Mouse (Mus musculus) ovary, postnatal 36 days (tissue): ENCODE measurements at regions not wholly inside any gene's neighbourhood (a gene's known extent, or its start where the extent isn't known, plus 50 kb on each side); places are given as distances from the start of the nearest gene placed in this dataset.

Experiments
- DNase-seq: peaks from one replicate; pipeline ENCODE4 v3.0.0; 2022; ENCODE audit warnings: low spot score, mixed read lengths

- DNase-seq = no peak
Observed at GRCm38 (mm10) chr16:85977102-85977501, 75.5 kb upstream of the Adamts5 start.

DNA sequence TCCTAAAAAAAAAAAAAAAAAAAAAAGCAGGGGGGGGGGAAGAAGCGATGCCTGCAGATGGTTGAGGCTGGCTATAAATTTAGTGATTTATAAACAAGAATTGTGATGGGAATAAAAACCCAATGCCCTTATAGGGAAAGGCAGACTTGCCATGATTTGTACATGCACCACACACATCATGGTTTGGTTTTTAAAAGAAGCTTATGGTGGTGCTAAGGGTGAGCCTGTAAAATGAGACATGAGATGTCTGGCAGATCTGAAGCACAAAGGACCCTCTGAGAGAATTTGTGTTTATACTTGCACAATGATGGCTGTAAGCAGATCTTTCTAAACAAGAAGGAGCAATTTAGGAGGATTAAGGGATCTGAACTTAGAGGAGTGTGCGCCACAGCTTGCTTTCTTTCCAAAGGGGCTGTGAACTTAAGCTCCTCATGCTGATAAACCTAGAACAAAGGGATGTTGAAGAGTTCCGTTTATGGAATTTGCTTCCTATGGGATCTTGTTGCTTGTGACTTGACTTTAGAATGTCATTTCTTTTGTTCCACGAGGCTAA, 65.3 kb upstream of the Adamts5 start:
- no peak for DNase-seq

DNA sequence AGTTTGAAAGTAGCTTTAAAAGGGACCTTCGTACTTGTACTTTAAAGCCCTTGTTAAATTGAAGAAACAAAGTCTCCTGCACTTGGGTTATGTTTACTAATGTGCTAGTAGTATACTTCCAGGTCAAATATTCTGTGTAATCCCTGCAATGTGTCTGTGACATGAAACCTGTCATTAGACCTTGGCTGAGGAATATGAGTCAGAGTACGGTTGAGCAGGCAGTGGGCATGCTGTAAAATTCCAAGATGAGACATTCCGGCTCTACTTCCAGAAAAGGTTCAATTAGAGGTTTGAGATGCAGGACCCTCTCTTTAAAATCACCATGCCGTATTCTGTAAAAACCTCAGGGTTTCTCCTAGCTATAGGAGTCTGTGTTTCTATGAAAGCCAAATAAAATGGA, 64.6 kb upstream of the Adamts5 start:
- no peak for DNase-seq

DNA sequence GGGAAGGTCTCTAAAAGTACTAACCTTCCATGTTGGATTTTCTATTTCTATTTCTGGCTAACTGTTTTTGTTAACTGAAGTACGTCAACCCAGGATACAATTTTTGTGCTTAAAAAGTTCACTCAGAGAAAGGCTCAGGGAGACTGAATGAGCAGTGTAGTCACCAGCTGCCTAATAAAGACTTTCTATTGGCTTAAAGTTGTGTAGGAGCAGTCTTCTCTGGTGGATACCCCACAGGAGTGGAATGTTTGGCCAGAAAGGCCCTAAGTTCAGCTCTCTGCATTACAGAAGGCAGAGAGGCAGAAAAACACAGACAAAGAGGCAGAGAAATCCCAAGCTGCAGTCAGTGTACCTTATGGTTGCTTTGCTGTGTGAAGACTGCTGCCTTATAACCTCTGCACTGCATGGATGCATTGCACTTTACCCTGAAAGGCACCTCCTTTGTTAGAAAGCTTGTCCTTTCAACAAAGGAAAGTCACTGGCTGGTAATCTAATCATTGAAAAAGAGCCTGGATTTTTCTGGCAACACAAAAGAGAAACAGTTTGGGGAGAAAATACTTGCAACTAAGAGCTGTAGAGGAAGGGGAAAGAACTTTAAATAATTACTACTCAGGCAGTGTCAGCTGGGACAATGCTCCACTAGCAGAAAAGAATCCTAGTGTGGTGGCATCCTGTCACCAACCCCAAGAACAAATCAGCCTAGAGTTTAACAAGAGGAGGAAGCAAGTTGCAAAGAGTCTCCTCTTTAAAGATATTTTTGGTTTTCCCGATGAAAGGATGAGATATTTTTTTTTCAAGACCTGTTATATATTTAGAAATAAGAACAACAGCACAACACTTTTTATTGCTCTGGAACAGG, 63.0 kb upstream of the Adamts5 start:
- no peak for DNase-seq

DNA sequence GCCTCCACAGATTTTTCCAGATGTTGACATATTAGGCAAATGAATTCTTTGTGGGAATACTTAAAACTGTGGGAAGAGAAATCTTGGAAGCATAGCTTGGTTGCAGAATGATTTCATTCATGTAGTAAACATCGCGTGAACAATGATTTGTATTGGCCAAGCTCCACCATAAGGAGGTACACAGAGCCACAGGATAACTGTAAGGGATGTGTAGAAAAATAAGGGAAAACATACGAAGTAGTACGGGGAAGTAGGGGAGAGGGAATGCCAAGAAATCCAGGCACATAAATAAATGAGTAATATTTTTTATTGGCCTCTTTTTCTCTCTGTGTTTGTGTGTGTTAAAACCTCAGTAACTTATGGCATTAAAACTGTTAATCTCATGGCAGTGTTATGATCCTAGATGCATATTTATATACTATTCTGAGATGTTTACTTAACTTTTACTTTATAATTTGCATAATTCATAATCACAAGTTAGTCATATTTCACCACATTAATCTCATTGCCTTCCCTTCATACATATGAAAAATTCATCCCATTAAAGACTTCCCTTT, 54.5 kb upstream of the Adamts5 start:
- DNase-seq = no peak

DNA sequence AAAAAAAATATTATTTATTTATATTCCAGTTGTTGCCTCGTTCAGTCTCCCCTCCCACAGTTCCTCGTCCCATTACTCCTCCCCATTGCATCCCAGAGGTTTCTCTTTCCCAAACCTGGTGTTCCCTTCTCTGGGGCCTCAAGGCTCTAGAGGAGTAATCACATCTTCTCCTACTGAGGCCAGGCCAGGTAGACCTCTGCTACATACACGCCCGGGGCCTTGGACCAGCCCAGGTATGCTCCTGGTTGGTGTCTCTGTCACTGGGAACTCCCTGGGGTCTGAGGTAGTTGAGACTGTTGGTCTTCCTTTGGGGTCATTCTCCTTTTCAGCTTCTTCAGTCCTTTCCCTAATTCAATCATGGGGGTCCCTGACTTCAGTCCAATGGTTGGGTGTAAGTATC, 50.0 kb upstream of the Adamts5 start:
- DNase-seq = no peak
